Mouse (Mus musculus): Measurements from ENCODE around the gene Cyp2d10.
"Not testable (repeated sequence)": the region's sequence is repeated elsewhere in the genome, so short reads cannot be mapped to it uniquely, and the experiment has no call there.

Cyp2d10 gene

DNA sequence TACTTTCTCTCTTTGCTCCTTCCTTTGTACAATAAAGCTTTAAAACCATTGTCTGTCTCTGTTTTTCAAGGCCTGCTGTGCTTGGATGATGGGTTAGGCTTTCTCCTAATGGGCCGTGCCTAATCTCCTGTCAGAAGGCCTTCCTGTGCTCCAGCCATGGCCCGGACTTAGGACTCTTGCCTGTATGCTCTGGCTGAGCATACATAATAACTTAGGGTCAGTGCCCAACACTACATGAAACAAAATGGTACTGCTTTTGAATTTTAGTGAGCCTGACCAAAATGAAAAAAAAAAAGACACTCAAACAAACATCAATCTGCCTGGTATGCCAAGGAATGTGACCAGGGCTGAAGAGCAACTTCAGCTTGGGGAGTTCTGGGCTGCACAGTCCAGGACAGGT lies 5.5 kb downstream of the Cyp2d10 start:
- no peak for DNase-seq (ENCODE audit: low spot score)

GRCm38 (mm10) chr15:82395955-82396354 lies 11.0 kb downstream of the Cyp2d10 start:
- not testable (repeated sequence) for DNase-seq (ENCODE audit: low spot score)

DNA sequence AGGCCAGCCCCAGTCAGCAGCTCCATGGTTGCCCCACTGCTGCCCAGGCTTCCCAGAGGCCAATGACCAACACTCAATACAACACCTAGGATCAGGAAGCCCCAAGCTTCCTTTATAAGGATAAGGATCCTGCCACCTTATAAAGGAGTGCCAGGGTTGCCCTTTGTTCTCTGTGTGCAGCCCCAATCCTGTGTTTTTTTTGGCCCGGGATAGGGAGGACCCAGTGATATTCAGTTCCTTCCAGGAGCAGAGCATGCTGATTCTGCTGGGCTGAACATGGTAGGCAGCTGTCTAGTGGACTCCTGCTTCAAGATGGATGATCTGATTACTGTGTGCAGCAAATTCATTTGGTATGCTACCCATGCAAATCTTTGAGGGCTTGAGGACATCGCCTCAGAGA lies 13.1 kb downstream of the Cyp2d10 start, which contains the start of gene Cyp2d11:
TSS of gene Cyp2d11 (minus strand) at position 101 of the 400 bp plus-strand sequence.
- DNase-seq (ENCODE audit: low spot score): not testable (repeated sequence)

DNA sequence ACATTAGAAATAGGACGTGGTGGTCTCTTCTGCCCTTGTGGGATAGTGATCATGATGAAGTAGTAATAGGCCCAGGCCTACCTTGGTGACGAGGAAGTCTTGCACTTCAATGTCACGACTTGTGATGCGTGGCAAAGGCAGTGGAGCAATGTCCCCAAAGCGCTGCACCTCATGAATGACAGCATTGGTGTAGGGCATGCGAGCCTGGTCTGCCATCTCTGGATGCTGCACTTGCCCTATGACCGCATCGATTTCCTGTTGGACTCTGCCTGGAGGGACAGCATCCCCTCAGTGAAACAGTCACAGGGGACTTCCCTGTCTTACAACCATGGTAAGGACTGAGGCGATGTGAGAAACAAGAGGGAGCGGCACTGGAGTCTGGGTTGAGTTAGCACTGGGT lies 17.1 kb downstream of the Cyp2d10 start:
- not testable (repeated sequence) for DNase-seq (ENCODE audit: low spot score)

GRCm38 (mm10) chr15:82385729-82386128 lies 21.3 kb downstream of the Cyp2d10 start:
- DNase-seq (ENCODE audit: low spot score): no peak

GRCm38 (mm10) chr15:82382441-82382840 lies 24.6 kb downstream of the Cyp2d10 start:
- no peak for DNase-seq (ENCODE audit: low spot score)

DNA sequence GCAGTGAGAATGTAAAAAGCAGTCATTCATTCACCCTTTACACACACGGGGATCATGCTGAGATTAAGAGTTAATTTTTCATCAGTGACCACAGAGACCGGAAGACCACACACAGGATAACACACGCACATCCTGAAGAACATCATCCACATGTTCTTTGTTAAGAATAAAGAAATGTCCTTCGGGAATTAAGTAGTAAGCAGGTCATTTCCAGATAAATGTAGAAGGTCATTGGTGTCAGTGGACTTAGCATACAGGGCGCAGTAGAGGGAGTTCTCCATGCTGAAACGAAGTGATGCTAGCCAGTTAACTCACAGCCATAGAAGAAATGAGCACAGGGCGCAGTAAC lies 26.3 kb downstream of the Cyp2d10 start:
- DNase-seq (ENCODE audit: low spot score): no peak

GRCm38 (mm10) chr15:82379871-82380713 lies 26.9 kb downstream of the Cyp2d10 start, which contains the start of gene Cyp2d22:
Gene Cyp2d22 (minus strand): TSS chr15:82380260.
- peak; percentile 41 for DNase-seq (ENCODE audit: low spot score)

GRCm38 (mm10) chr15:82379511-82379870 lies 27.5 kb downstream of the Cyp2d10 start:
- no peak for DNase-seq (ENCODE audit: low spot score)

DNA sequence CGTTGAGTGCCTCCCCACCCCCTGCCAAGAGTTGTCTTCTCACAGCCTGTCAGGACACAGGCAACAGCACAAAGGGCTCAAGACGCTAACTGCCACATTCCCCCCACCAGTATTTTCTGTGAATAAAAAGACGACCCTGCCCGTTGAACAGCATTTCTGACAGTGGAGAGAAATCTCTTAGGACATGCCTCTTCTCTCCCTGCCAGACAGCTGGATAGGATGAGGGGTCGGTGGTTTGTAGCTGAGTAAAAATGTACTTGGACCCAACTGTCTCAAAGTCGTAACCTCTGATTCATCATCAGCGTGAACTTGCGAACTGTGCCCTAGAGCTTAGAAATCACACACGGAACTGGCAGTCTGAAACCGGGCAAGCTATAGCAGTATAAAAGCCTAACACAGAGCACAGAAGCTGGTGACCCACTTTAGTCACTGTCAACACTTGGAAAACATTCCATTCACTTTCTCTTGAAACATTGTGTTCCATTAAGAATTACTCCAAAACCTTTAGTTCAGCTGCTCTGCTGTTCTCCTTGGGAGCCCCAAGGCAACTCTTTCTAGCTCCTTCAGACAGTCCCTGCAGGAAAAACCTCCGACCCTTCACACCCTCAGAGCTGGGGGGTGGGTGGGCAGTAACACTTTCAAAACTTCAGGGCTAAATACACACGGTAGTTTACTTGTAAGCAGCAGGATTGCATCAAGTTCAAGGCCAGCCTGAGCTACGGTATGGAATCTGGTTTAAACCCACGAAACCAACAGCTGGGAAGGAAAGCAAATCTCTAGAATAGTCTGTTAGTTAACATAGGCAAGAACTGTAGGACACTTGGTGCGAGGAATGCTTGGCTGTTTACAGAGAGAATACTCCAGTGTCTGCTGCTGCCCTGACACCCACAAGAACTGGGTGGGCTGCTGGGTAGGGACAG lies 28.5 kb downstream of the Cyp2d10 start:
- DNase-seq (ENCODE audit: low spot score): no peak

GRCm38 (mm10) chr15:82377701-82378100 lies 29.3 kb downstream of the Cyp2d10 start:
- no peak for DNase-seq (ENCODE audit: low spot score)

- no peak for DNase-seq (ENCODE audit: low spot score)
These were observed 30.4 kb downstream of the Cyp2d10 start for GRCm38 (mm10) chr15:82376393-82377138.

- no peak for DNase-seq (ENCODE audit: low spot score)
These were observed 31.1 kb downstream of the Cyp2d10 start for GRCm38 (mm10) chr15:82375855-82376254.

GRCm38 (mm10) chr15:82374437-82374836 lies 32.6 kb downstream of the Cyp2d10 start:
- no peak for DNase-seq (ENCODE audit: low spot score)

DNA sequence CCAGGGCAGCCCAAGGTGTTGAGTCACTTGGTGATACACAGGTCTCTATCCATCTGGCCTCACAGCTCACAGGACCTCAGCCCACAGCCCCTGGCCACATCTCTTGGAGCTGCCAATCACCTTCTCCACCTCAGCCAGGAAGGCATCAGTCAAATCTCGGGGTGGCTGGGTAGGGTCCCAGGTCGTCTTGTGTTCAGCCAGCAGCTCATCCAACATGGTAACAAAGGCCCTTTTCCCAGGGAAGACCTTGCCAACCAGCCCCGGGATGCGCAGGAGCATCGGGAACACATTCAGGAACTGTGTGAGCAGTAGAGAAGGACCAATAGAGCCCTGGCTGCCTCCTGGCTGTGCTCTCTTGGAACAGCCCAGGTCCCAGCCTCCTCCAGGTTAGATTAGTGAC lies 34.0 kb downstream of the Cyp2d10 start:
- DNase-seq (ENCODE audit: low spot score): no peak

GRCm38 (mm10) chr15:82372446-82372845 lies 34.5 kb downstream of the Cyp2d10 start:
- DNase-seq (ENCODE audit: low spot score): no peak

DNA sequence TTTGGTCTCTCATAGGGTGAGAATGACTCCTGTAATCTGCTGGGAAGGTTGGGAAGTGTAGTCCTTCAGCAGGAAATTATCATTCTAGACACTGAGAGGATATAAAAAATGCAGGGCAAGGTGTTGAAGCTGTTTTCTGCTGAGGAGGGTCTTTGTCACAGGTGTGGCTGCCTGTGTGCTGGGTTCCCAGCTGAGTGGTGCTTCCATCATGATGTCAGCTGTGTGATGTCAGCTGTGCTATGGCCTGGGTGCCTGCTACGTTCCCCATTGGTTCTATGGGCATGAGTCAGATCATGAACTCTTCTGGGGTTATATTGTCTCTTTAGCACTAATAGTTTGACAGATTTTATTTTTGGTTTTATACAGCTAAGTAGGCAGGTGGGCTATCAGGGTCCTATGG lies 38.1 kb downstream of the Cyp2d10 start:
- DNase-seq (ENCODE audit: low spot score): no peak

DNA sequence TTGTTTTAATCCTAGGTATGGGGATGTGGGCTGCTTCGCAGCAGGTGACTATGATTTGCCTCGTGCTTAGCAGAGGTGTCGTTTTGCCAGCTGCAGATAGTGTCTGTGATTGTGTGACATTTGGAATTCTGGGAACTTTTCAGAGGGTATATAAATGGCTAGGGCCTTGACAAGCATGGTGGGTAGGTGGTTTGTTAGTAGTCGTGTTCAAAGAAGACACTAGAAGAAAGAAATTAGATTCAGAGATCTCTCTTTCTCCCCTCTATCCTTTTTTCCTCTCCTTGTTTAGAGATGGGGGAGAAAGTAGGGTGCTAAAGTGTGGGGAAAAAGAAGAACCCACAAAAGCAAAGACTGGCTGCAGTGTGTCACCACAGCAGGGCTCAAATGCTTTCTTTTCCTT lies 38.8 kb downstream of the Cyp2d10 start:
- DNase-seq (ENCODE audit: low spot score): no peak

- DNase-seq (ENCODE audit: low spot score): not testable (repeated sequence)
These were observed 42.4 kb downstream of the Cyp2d10 start for GRCm38 (mm10) chr15:82364561-82364960.

GRCm38 (mm10) chr15:82363801-82364200 lies 43.2 kb downstream of the Cyp2d10 start:
- DNase-seq (ENCODE audit: low spot score): peak; percentile 55

- DNase-seq (ENCODE audit: low spot score): no peak
These were observed 44.8 kb downstream of the Cyp2d10 start for GRCm38 (mm10) chr15:82362234-82362633.

DNA sequence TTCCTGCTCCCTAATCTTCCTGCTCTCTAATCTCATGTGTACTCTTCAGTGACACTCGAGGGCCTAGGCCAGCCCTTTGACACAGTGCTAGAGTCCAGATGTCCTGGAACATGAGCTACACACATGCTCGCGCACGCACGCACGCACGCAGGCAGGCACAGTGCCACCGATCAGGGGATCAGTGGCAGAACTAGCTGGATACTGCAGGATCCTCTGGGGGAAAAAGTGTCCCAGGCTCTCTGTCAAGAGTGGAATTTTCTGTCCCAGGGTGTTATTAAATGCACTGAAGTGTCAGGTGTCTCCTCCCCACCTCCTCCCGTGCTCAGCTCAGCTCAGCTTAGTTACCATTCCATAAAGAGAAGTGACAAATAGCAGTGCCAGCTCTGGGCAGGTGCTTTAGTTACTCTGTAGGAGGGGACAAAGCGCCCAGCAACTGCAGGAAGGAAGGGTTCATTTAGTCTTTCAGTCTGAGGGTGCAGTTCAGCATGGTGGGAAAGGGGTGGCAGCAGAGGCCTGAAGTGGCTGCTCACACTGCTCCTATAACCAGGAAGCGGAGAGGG lies 45.5 kb downstream of the Cyp2d10 start:
- no peak for DNase-seq (ENCODE audit: low spot score)
